Mouse (Mus musculus) stomach, embryonic 14.5 days (tissue): ENCODE results near the gene Gramd1c. TPM values are rescaled to one million over a fixed set of nuclear protein-coding genes. Genes with fewer than 3 reads are reported as not detected.

ENCODE experiments used
- ATAC-seq: fragments of 200-750 bp; cut with Nextera tagmentation; 2 replicates; pipeline ENCODE4 v1.8.0; 2017; ENCODE audit warnings: low read depth, moderate TSS enrichment; ENCODE audit not compliant: insufficient number of reproducible peaks, insufficient read depth, low FRiP score
- H3K27ac ChIP-seq: fragments of 300-500 bp; sonication (generic); 2 replicates; pipeline ENCODE4 v1.5.1; 2014; ENCODE audit warnings: mild to moderate bottlenecking, low read length, moderate library complexity, mixed read lengths
- H3K27me3 ChIP-seq: fragments of 300-500 bp; sonication (generic); 2 replicates; pipeline ENCODE4 v1.6.1; 2014; ENCODE audit warnings: low read length, control low read depth, mixed read lengths; ENCODE audit not compliant: control insufficient read depth, insufficient read depth
- H3K36me3 ChIP-seq: fragments of 300-500 bp; sonication (generic); 2 replicates; pipeline ENCODE4 v1.6.1; 2014; ENCODE audit warnings: mild to moderate bottlenecking, control low read depth, low read length, moderate library complexity, mixed read lengths; ENCODE audit not compliant: control insufficient read depth, insufficient read depth
- H3K4me1 ChIP-seq: fragments of 300-500 bp; sonication (generic); 2 replicates; pipeline ENCODE4 v1.6.1; 2014; ENCODE audit warnings: low read length, control low read depth, mixed read lengths; ENCODE audit not compliant: control insufficient read depth, insufficient read depth
- H3K4me2 ChIP-seq: fragments of 300-500 bp; sonication (generic); replicated peaks from 2 replicates; pipeline ENCODE4 v1.6.1; 2014; ENCODE audit warnings: low read depth, low read length, control low read depth
- H3K4me3 ChIP-seq: fragments of 300-500 bp; sonication (generic); 2 replicates; pipeline ENCODE4 v1.5.1; 2014; ENCODE audit warnings: low read depth, low read length, control low read depth
- H3K9ac ChIP-seq: fragments of 300-500 bp; sonication (generic); replicated peaks from 2 replicates; pipeline ENCODE4 v1.6.1; 2014; ENCODE audit warnings: low read depth, mild to moderate bottlenecking, control low read depth, low read length, moderate library complexity, mixed read lengths
- H3K9me3 ChIP-seq: fragments of 300-500 bp; sonication (generic); 2 replicates; pipeline ENCODE4 v1.6.1; 2016; ENCODE audit warnings: low read depth, low read length, control low read depth; ENCODE audit not compliant: control insufficient read depth
- WGBS: fragments of 180-500 bp; shearing (Covaris S2); extraction: QIAGEN DNeasy Blood & Tissue Kit; methylation state at CpG from one replicate; pipeline ENCODE4 v1.1.7; 2014; 5-methylcytosine and 5-hydroxymethylcytosine counted together
- polyA plus RNA-seq: library from polyadenylated mRNA; unstranded; fragments of >200 nt; fragmentation: Nextera tagmentation; extraction: Ambion mirVana; gene quantifications from 2 replicates; pipeline ENCODE4 v1.2.1, GENCODE M21; 2014

Gene Gramd1c
- polyA plus RNA-seq, 1 experiment from 2014 or later, result 8.5 TPM

DNA sequence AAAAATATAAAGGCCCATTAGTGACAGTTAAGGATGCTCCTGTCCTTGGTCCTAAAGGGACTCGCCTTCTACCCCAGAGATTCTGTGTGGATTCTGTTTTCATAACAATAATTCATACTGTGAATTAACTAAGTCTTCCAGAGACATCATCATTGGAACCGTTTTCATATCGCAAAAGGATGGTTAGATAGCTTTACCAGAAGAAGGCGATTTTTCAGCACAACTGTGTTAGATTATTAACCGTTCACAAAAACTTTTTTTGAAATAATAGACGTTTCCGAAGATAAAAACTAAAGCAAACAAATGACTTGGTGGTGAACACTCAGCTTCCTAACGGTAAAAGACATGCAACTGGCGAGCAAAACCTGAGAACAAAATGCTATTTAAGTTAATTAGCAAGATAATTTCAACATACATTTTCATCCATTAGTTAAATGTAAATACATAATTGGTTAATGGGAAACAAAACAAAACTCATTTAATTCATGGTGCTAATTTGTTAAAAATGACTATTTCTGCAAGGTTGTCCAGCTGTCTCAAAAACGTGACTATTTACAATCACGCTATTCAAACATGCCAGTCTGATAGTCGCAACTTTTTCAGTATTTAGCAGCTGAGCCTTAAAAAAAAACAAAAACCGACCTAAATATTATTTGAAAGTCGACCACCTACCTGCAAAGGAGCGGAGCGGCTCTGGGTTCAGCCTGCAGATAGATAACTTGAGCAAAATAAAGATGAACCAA, 47.6 kb downstream of the Gramd1c start:
- Histone ChIP-seq H3K4me1 (no peaks in the 10 kb centered on the region), H3K9ac (no peak overlapping the region), H3K4me2 (peak overlapping the region; percentile 31), H3K27ac (no peak overlapping the region), H3K4me3 (peak overlapping the region; percentile 24), H3K36me3 (no peaks in the 10 kb centered on the region), H3K27me3 (no peaks in the 10 kb centered on the region), H3K9me3 (no peaks in the 10 kb centered on the region)
- 44% methylated on average over 16 of the region's 16 CpGs for WGBS
- ATAC-seq, result 0 out of 2 replicates have a peak, but pooled peaks have one; percentile 11

DNA sequence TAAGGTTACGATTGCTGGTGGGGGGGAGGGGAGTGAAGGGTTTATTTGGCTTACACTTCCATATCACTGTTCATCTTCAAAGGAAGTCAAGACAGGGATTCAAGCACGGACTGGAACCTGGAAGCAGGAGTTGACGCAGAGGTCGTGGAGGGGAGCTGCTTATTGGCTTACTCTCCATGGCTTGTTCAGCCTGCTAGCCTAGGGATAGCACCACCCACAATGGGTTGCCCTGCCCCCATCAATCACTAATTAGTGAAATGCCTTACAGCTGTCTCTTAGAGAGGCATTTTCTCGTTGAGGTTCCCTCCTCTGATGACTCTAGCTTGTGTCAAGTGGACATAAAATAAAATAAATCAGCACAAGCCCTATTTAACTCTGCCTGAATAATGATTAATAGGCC, 52.1 kb downstream of the Gramd1c start:
- Histone ChIP-seq H3K27me3 (no peaks in the 10 kb centered on the region), H3K36me3 (no peaks in the 10 kb centered on the region), H3K4me1 (no peaks in the 10 kb centered on the region), H3K27ac (no peak overlapping the region), H3K9ac (no peak overlapping the region), H3K9me3 (no peaks in the 10 kb centered on the region), H3K4me2 (no peak overlapping the region), H3K4me3 (no peak overlapping the region)
- 46% methylated on average over 5 of the region's 5 CpGs for WGBS
- ATAC-seq, result no peak

DNA sequence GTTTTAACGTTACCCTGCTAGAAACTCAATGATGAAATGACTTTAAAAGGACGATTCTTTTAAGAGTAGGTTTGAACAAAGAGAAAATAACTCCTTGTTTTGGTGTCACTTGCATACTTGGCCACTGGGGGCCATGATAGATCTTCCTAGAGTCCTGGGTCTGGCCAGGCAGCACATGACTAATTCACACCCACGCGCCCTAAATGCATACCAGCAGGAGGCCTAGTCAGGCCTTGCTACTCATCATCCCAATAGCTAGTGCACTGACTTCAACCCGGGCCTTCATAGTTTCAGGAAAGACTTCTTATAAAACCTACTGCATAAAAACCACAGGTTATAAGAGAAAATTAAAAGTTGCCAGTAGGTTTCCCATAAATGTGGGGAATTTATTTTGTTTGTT, 61.1 kb downstream of the Gramd1c start:
- Histone ChIP-seq H3K4me2 (no peak overlapping the region), H3K9ac (no peak overlapping the region), H3K4me3 (no peak overlapping the region), H3K27ac (no peak overlapping the region), H3K27me3 (no peaks in the 10 kb centered on the region), H3K9me3 (no peaks in the 10 kb centered on the region), H3K4me1 (no peaks in the 10 kb centered on the region), H3K36me3 (no peaks in the 10 kb centered on the region)
- ATAC-seq, result no peak
- 60% methylated on average over 5 of the region's 5 CpGs for WGBS

DNA sequence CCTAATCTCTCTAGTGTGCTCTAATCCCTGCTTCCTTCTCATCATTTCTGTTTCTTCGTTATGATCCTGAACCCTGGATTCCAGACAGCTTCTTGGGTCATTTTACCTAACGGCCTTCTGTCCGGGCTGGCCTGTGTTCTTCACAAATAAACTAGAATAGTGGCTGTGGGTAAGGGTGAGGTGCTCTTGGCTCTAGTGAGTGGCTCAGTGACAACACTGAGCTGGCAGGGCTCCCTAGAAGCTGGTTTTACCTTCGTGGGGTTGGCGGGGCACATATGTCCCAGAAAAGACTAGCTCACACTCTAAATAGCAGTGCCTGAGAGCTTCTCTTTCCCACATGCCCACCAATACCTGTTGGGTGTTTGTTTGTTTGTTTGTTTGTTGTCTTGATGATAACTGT, 63.6 kb downstream of the Gramd1c start:
- Histone ChIP-seq H3K9me3 (no peaks in the 10 kb centered on the region), H3K27me3 (no peaks in the 10 kb centered on the region), H3K36me3 (no peaks in the 10 kb centered on the region), H3K4me1 (no peaks in the 10 kb centered on the region), H3K27ac (no peak overlapping the region), H3K4me2 (no peak overlapping the region), H3K9ac (no peak overlapping the region), H3K4me3 (no peak overlapping the region)
- 90% methylated on average over 5 of the region's 5 CpGs for WGBS
- ATAC-seq, result no peak

DNA sequence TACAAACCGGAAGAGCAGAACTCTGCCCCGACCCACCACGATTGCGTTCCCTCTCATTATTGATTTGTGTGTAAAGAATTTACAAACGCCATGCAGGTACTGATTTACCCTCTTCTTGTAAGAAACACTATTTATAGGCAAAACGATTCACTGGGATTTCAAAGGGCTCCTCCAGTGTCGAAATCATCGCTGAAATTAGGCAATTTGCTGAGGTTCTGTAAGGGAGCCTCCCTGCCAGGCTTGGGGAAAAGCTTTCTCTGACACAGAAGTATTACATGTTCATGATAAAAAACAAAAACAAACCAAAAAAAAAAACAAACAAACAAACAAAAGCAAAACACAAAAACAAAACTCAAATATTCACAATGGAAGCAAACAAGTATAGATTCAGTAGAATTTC, 64.0 kb downstream of the Gramd1c start:
- H3K9me3 ChIP-seq, result no peaks in the 10 kb centered on the region
- H3K4me1 ChIP-seq, result no peaks in the 10 kb centered on the region
- no peak overlapping the region for H3K4me2 ChIP-seq
- 79% methylated on average over 8 of the region's 8 CpGs for WGBS
- no peaks in the 10 kb centered on the region for H3K36me3 ChIP-seq
- H3K4me3 ChIP-seq, result no peak overlapping the region
- no peak for ATAC-seq
- no peaks in the 10 kb centered on the region for H3K27me3 ChIP-seq
- no peak overlapping the region for H3K27ac ChIP-seq
- no peak overlapping the region for H3K9ac ChIP-seq

DNA sequence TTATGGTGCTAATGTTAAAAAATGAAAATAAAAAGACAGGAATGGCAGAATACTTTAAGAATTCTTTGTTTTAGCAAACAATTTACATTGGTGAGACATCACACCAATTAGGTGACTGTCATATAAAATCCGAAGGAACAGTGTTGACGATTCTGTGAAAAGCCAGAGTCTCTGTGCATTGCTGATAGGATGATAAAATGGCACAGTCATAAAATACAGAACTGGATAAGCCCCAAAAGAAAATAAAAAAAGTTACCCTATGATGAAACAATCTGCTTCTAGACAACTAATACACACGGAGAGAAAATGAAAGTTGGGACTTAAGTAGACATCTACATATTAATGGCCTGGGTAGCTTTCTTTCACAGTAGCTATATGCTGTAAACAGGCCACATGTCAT, 68.5 kb downstream of the Gramd1c start:
- no peak for ATAC-seq
- H3K36me3 ChIP-seq, result no peaks in the 10 kb centered on the region
- 81% methylated on average over 3 of the region's 3 CpGs for WGBS
- H3K27ac ChIP-seq, result no peak overlapping the region
- H3K4me3 ChIP-seq, result no peak overlapping the region
- no peaks in the 10 kb centered on the region for H3K9me3 ChIP-seq
- no peak overlapping the region for H3K9ac ChIP-seq
- H3K4me1 ChIP-seq, result no peaks in the 10 kb centered on the region
- no peaks in the 10 kb centered on the region for H3K27me3 ChIP-seq
- H3K4me2 ChIP-seq, result no peak overlapping the region

DNA sequence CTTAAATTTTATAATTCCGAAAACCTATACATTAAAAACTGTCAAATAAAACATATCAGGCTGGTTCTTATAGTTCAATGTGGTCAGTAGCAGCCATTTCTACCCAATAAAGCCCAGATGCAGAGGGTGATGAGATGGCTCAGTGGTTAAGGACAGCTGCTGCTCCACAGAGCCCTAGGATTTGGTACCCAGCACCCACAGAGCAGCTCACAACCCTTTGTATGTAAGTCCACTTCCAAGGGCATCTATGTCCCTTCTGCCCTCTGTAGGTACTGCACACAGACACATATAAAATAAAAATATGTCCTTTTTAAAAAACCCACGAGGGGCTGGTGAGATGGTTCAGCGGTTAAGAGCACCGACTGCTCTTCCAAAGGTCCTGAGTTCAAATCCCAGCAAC, 76.8 kb downstream of the Gramd1c start:
- no peak overlapping the region for H3K27ac ChIP-seq
- WGBS, result 92% methylated on average over 4 of the region's 4 CpGs
- H3K4me1 ChIP-seq, result no peaks in the 10 kb centered on the region
- H3K9ac ChIP-seq, result no peak overlapping the region
- H3K4me3 ChIP-seq, result no peak overlapping the region
- H3K36me3 ChIP-seq, result no peaks in the 10 kb centered on the region; the same call in 1 of the 2 replicates
- H3K9me3 ChIP-seq, result no peaks in the 10 kb centered on the region
- H3K27me3 ChIP-seq, result no peaks in the 10 kb centered on the region
- ATAC-seq, result no peak
- H3K4me2 ChIP-seq, result no peak overlapping the region

DNA sequence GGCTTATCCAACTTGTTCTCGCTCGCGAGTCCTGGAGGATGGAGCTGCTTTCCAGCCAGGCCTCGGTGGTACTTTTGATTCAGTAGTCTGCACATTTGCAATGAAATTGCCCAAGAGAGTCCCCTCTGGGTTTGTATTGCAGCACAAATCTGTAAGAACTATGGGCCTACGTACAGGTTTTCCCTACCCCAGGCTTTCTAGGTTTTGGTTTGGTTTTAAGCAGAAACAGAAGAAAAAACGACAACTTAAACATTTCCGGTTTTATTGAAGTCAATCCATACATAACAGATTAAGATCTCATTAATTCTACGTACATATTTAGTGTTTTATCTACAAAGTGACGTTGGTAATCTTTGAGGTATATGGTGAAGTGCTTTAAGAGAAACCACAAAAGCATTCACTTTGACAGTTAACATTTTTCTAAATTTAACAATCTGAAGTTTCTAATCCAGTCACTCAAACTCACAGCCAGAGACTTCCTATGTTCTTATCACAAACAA, 83.0 kb downstream of the Gramd1c start:
- H3K27me3 ChIP-seq, result no peaks in the 10 kb centered on the region
- H3K4me1 ChIP-seq, result no peaks in the 10 kb centered on the region
- no peak for ATAC-seq
- no peak overlapping the region for H3K27ac ChIP-seq
- peak overlapping the region; percentile 100 for H3K4me2 ChIP-seq
- H3K4me3 ChIP-seq, result peak overlapping the region; percentile 66
- 19% methylated on average over 9 of the region's 9 CpGs for WGBS
- no peaks in the 10 kb centered on the region for H3K9me3 ChIP-seq
- H3K36me3 ChIP-seq, result no peaks in the 10 kb centered on the region
- peak overlapping the region; percentile 45; the same call in 1 of the 2 replicates for H3K9ac ChIP-seq
